Mouse (Mus musculus) MEL (cell line): ENCODE data around the gene Acss2.

Experiments
- CTCF ChIP-seq, 3 experiments: IDR thresholded peaks in 2 of 3; conservative IDR thresholded peaks in 1 of 3; 2 replicates each; pipeline ENCODE4 v1.5.1; 2011 to 2012; ENCODE audit warnings: low read length in 3 of 3, low read depth in 2 of 3, mild to moderate bottlenecking in 2 of 3, improper control_type of control experiment in 1 of 3, inconsistent platforms in 1 of 3, mixed read lengths in 1 of 3, moderate library complexity in 1 of 3; ENCODE audit not compliant: control insufficient read depth in 1 of 3, insufficient read depth in 1 of 3, poor library complexity in 1 of 3, severe bottlenecking in 1 of 3
- E2F4 ChIP-seq: IDR thresholded peaks from 2 replicates; pipeline ENCODE4 v1.6.1; 2011; ENCODE audit warnings: low read depth, low read length, improper control_type of control experiment, borderline replicate concordance
- GATA1 ChIP-seq: IDR thresholded peaks from 2 replicates; pipeline ENCODE4 v1.6.1; 2011; ENCODE audit warnings: low read depth, low read length, improper control_type of control experiment
- MAZ ChIP-seq: IDR thresholded peaks from 2 replicates; pipeline ENCODE4 v1.6.1; 2012; ENCODE audit warnings: low read depth, mild to moderate bottlenecking, inconsistent platforms, low read length, improper control_type of control experiment
- POLR2A ChIP-seq, 2 experiments: IDR thresholded peaks; 2 replicates each; pipeline ENCODE4 v1.6.1; 2011 to 2012; ENCODE audit warnings: low read length in 2 of 2, mild to moderate bottlenecking in 2 of 2, control low read depth in 1 of 2, improper control_type of control experiment in 1 of 2, low read depth in 1 of 2, moderate library complexity in 1 of 2; ENCODE audit not compliant: control insufficient read depth in 1 of 2, insufficient read depth in 1 of 2, poor library complexity in 1 of 2
- RCOR1 ChIP-seq: IDR thresholded peaks from 2 replicates; pipeline ENCODE4 v1.6.1; 2012; ENCODE audit warnings: low read depth, mild to moderate bottlenecking, inconsistent platforms, low read length, improper control_type of control experiment

GRCm38 (mm10) chr2:155517455-155518423 is at the start of gene Acss2, which contains the start of gene Ggt7:
- no peak for TF ChIP-seq RCOR1
- TF ChIP-seq CTCF (IDR thresholded peaks at IDR 0.05 in 2 of 3, conservative IDR thresholded peaks at IDR 0.05 in 1 of 3; ENCODE audit: control insufficient read depth in 1 of 3, insufficient read depth in 1 of 3, low read depth in 2 of 3, low read length in 3 of 3, poor library complexity in 1 of 3, severe bottlenecking in 1 of 3) = peak; percentile 54 to 89 (median 88)
- no peak for TF ChIP-seq E2F4
- no peak for TF ChIP-seq GATA1
- TF ChIP-seq POLR2A (IDR thresholded peaks at IDR 0.05; ENCODE audit: control insufficient read depth in 1 of 2, insufficient read depth in 1 of 2, low read depth in 1 of 2, low read length in 2 of 2, poor library complexity in 1 of 2) = peak; percentile 38 to 51; a peak in 1 of 4 replicates
- peak; percentile 61; the same call in 1 of the 2 replicates for TF ChIP-seq MAZ
